Mouse (Mus musculus): ENCODE data around the gene Ccl17.

Gene Ccl17

DNA sequence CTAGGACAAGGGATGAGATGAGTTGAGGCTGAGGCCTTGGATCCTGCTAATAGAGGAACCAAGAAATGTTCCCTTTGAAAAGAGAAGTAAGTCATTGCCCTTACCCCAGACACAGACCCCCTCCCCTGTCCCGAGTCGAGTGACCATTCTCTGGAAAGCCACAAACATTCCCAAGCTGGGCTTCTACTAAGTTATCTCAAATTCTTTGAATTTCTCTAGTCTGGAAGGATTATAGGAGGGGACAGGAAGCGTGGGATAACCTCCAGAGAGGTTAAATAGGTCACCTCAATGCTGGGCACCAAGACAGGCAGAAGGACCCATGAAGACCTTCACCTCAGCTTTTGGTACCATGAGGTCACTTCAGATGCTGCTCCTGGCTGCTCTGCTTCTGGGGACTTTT is at the start of gene Ccl17:
TSS of gene Ccl17 (plus strand) at position 301 of the 400 bp plus-strand sequence.
- DNase-seq: no peak

DNA sequence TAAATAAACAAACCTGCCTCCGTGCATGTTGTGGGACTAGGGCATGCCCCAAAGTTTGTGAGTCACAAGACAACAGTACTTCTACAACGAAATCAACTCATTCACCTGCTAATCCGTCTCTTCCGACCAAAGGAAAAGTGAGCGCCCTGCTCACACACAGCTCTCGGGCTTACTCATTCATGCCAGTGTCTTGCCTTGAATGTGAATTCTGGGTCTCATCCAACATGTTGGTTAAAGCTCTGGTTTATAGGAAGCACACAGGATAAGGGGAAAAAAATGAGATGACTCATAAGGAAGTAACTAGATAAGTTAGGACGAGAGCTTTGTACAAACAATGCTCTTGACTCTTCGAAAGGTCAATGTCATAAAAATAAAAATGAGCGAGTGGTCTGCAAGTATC is 43.2 kb upstream of the Ccl17 start:
- DNase-seq: no peak

DNA sequence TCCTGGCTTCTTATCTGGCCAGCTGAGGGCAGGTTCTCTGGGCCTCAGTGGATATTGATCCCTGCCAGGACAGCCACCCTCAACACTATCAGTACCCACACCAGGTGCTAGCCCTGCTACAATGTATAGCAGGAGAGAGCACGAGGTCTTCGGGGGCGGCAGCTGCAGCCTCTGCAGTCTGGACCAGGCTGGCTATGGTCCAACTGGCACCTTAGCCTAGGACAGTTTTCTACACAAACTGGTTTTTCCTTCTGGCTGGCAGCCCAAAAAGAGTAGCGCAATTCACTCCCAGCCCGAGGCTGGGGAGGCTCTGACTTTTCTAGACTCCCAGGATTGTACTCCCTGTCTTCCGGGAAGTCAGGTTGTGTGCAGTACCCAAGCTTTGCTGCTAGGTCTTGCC is 39.3 kb upstream of the Ccl17 start:
- DNase-seq: no peak

DNA sequence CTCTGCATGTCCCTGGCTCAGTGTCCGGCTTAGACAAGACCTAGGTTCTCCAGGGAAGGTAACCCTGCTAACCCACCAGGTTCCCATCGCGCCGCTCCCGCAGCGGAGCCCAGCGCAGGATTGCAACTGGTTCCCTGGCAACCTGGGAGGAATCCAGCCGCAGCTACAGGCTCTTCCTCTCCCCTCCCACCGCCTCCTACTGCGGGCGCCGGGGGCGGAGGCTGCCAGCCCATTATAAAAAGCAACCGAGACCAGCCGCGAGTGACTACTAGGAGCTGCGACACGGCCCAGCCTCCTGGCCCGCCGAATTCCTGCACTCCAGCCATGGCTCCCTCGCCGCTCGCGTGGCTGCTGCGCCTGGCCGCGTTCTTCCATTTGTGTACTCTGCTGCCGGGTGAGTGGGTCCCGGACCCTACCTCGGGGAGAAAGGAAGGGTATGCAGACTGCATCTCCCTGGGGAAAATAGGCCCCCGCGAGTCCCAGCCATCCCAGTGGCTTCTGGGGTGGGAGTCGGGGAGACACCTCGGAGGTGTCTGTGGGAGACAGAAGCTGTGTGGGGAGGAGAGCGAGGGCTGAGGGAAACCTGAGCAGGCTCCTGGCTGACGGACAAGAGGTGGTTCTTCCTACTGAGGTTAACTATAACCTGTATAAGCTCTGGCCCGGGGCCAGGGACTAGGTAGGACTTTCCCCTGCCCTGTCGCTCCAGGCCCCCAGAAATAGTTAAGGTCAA is 38.1 kb upstream of the Ccl17 start, which contains the start of gene Cx3cl1:
TSS of gene Cx3cl1 (plus strand) at position 69 of the 730 bp plus-strand sequence.
- peak; percentile 90 for DNase-seq

DNA sequence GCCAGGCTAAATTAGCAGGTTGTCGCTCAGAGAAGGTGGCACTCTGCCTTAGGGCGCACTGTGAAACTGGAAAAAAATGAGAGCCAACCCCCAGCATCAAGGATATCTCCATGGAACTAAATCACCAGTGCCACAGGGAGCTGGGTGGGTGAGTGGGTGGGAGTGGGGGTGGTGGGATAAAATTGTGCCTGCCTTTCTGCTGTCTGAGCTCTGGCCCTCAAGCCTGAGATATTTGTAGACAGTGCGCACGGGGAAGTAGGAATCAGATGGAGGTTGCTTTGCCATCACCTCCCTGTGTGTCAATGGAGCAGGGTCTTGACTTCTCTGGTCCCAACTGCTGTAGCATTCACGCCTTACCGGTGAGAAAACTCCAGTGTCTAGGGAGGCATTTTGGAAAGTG is 37.2 kb upstream of the Ccl17 start:
- no peak for DNase-seq

DNA sequence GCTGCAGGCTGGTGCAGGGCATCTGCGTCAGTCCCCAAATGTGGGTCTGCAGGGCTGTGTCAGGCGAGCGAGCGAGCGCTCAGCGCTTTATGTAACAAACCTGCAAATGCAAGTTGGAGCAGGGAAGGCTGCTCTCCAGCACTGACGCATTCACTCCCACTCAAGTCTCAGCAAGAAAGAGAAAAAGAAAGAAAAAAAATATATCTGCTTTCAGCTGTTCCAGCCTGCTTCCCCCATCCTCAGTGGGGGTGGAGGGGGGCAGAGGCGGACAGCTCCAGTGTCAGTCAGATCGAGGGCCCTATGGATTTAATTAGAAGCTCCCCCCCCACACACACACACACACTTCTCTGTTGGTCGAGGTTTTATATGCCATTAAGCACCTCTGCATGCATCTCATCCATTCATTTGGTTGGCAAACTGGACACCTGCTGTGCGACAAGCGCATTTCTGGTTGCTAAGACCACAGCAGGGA is 36.5 kb upstream of the Ccl17 start:
- DNase-seq: peak; percentile 25

DNA sequence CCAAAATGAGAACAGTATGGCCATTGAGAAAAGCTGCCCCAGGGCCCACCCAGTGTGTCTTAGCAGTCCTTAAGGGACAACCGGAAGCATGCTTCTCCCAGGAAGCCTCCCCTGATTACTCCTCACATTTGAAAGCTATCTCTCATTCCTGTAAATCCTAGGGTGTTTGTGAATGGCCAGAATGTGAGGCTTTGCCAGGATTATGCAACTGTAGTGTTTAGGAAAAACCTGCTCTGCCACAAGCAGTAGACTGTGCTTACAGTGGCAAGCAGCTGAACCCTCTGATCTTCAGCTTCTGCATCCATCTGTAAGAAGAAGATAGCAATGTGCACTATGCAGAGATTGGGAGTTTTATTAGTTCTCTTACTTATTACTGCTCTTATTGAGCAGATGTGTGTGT is 35.7 kb upstream of the Ccl17 start:
- no peak for DNase-seq

DNA sequence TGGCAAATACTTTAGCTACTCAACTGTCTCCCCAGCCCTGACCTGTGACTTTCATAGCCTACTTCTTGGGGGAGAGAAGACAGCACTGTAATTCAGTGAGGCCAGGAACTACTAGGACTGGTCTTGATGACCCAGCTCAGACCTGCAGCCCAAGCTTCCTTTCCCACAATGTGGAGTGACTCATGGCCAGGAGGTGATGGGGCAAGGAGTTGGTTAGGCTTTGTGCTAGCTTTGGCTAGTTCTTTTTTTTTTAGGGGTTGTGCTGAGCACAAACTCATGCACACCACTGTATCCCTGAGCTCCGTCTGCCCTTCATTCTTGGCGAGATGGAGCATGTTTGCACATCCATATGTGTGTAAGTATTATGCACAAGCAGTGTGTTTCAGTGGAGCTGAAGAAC is 33.9 kb upstream of the Ccl17 start:
- no peak for DNase-seq

DNA sequence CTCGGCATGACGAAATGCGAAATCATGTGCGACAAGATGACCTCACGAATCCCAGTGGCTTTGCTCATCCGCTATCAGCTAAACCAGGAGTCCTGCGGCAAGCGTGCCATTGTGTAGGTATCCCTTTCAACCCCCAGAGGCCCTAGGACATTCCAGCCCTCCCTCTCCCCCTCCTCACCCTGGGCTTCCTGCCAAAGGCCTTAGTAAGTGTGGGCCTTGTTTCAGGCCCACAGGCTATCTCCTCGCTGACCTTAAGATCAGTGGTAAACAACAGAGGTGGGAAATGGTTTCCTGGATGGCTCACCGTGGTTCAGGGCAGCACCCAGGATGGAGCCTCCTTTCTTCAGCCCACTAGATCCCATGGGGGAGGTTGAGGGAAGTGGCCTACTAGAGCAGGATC is 32.2 kb upstream of the Ccl17 start:
- peak; percentile 31 for DNase-seq

DNA sequence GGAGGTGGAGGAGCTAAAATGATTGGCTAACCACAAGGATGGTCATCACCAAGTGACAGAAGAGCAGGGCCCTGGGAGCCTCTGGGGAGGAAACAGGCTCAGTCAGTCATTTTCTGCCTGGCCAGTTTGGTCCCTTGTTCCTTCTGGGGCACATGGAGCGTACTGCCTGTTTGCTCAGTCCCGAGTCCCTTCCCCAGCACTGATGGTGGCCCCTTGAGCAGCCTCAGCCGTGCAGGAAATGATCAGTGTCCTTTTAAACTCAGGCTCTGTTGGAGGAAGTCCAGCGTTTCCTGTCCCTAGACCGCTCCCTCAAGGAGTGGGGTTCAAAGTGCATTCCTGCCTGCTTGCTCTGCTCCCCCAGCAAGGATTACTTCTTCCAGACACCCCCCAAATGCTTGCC is 31.8 kb upstream of the Ccl17 start:
- DNase-seq: no peak

DNA sequence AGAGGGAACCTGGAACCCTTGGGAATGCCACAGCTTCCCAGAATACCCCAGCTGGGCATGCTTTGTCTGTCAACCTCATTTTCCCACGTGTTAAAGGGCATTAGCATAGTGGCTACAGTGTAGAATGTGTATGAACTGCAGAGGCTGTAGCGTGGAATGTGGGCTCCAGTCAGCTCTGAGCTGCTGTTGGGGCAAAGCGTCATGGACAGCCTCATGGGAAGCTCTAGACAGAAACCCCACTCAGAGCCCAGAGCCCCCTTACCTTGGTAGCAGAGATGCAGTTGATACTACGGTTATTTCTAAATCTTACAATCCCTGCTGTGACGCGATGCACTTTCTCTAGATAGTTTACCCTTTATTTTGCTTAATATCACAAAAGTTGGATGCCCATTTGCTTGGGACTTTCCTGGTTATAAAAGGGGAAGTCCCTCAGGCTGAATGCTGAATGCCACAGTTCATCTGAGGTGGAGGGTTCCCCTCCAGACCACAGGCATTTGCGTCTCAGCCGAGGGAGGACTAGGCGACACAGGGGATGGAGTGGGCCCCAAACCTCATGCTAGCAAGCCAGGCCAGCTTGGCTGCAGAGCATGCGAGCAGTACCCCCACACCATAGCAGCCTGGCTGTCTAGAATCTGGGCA is 31.2 kb upstream of the Ccl17 start:
- no peak for DNase-seq

DNA sequence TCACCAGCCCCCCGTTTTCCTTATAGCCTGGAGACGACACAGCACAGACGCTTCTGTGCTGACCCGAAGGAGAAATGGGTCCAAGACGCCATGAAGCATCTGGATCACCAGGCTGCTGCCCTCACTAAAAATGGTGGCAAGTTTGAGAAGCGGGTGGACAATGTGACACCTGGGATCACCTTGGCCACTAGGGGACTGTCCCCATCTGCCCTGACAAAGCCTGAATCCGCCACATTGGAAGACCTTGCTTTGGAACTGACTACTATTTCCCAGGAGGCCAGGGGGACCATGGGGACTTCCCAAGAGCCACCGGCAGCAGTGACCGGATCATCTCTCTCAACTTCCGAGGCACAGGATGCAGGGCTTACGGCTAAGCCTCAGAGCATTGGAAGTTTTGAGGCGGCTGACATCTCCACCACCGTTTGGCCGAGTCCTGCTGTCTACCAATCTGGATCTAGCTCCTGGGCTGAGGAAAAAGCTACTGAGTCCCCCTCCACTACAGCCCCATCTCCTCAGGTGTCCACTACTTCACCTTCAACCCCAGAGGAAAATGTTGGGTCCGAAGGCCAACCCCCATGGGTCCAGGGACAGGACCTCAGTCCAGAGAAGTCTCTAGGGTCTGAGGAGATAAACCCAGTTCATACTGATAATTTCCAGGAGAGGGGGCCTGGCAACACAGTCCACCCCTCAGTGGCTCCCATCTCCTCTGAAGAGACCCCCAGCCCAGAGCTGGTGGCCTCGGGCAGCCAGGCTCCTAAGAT is 30.5 kb upstream of the Ccl17 start:
- no peak for DNase-seq

DNA sequence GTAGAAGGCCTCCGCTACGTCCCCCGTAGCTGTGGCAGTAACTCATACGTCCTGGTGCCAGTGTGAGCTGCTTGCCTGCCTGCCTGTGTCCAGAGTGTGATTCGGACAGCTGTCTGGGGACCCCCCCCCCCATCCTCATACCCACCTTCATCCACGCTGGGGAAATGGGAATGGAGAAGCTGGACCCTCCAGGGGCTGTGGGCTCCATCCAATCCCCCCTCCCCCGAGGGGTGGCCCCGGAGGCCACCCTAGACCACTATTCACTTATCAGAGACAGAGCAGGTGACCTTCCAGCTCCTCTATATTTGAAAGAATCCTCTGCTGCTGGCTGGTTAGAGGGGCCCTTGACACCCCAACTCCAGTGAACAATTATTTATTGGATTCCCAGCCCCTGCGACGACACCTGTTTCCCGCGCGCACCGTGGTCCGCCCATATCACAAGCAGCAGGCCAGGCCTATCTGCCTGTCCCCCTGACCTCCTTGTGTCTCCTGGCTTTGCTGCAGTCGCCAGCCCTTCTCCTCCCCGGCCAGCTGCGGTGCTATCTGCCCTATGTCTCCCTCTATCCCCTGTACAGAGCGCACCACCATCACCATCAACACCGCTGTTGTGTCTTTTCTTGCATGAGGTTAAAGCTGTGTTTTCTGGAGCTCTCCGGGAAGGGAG is 29.6 kb upstream of the Ccl17 start:
- DNase-seq: no peak

DNA sequence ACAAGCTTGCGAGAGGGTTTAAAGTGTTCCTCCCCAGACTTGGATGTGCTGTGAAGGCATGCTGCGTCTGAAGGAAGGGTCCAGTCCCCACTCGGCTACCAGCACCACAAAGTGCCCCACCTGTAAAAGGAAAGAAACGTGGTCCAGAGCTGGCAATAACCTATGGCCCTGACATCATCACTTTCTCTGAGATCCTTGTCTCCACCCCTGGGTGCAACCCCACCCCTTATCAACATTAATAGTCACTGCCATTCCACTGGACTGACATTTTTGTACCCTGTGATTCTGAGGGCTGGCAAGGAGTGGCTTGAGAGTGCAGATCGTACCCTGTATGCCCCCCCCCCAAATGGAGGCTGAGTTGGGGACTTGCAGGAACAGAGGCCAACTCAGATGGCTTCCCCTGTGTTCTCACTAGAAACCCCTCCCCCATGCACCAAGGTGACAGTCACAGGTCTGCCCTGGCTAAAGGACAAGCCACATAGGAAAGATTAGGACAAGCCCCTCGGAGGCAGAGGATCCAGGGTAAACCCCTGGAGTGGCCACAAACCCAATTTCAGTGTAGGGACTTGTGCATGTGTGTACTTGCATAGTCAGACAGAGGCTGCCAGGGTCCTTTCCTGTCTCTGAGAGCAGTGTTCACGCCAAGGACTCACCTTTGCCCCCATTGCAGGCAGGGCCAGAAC is 29.0 kb upstream of the Ccl17 start:
- DNase-seq: no peak

DNA sequence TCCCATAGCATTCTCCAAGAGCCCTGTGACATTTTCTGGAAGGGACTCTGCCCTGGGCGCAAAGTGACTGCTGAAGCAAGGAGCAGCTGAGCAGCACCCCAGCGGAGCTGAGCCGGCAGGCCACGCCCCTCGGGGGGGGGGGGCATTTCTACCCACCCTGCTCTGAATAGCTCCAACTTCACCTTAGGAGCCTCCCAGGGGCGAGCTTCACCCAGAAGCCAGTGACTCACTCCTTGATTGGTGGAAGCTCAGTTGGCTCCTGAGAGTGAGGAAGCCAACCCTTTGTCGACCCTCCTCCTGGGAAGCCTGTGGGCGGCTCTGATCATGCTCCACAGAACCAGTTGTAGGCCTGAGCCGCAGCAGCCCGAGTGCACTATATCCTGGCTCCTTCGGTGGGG is 28.4 kb upstream of the Ccl17 start:
- DNase-seq: peak; percentile 37

DNA sequence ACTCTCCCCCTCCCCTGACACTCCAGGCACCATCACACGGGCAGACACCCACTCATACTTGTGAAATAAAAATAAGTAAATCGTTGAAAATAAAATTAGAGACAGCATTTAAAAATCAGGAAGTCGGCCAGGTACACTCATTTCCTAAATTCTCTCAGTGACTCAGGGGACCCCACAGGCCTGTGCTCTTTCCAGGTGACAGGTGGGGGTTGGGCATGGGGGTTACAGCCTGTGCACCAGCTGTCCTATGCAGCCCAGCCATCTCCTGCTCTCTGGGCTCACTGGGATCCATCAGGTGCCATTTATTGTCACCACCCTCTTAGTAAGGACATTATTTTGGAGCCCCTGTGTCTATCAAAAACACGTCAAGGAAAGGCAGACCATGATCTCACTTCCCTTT is 26.4 kb upstream of the Ccl17 start:
- DNase-seq: no peak

DNA sequence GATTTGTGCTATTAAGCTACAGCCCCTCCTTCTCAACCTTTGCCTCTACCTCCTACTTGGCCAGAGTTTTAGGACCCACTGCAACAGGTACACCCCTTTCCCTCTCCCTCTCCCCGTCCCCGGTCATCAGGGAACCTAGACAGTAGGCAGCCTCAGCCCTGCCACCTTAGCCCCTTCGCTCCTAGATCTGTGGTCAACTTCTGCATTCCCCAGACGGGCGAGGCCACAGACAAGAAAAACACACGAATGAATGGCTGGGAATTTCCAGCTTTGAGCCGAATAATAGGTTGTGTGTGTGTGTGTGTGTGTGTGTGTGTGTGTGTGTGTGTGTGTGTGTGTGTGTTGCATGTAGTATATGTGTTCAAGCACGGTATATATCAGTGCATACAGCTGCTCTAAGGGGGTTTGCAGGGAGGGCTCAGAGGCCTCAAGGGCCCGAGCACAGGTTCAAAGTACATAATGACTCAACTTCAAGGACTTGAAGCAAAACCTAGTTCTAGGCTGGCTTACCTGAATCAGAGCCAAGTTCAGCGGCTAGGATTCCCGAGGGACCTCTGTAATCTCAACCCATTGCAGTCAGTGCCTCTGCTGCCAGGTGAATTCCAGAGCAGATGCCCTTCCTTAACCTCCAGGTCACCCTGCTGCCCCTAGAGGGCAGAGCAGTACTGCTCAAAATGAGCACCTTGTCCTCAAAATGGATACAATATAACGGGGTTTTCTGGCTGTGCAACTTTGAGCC is 24.8 kb upstream of the Ccl17 start:
- DNase-seq: no peak

DNA sequence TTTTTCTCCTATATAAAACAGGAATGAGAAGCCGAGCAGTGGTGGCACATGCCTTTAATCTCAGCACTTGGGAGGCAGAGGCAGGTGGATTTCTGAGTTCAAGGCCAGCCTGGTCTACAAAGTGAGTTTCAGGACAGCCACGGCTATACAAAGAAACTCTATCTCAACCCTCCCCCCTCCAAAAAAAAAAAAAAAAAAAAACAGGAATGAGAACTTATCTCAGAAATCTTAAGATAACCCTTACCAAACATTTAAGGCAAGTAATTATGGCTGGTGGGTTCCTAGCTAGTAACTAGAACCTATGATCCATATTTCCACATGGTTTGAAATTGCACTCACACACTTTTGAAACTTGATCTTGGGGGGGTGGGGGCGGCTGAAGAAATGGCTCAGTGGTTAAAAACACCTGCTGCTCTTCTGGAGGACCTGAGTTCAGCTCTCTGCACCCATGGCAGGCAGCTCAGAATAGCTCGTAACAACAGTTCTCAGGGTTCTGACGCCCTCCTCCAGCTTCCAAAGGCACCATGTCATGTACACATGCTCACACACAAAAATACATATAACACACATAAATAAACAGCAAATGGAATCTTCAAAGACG is 24.2 kb upstream of the Ccl17 start:
- no peak for DNase-seq

DNA sequence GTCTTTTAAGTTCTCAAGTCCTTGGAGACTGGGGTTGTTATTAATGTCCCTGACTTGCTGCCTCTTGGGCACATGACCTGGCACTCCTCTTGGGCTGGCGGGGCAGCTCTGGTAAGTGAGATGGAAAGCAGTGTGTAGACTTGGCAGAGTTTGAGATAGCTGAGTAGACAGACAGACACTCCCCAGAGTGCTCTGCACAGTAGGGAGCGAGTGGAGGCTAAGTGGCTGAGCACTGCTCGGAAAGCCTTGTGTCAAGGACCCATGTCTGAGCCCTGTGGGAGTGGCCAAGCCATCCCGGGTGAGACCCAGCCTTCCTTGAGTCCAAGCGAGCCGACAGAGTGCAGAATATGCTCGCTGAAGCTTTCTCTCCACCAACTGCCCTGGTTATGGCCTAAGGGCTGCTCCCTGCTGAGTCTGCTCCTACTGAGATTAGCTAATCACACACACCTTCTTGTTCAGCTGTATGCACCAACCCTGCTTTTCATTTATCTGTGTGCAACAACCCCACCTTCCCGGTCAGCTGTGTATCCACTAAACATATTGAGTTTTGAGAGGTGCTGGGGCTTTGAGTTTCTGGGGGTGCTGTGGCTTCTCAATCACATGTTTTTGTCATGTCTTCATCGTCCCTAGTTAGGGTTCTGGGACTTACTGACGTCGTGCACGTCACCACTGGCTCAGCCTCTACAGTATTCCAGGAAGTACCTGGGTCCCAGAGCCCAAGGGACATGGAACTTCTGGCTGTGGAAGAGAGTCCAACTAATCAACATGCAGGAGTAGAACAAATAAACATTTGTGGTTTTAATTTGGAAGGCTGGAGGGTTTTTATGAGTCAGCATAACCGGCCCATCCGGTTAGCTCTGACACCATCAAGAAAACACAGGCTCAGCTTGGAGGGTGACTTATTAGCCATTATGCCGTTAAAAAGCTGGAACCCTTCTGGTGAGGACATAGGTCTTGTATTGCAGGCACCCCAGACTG is 22.4 kb upstream of the Ccl17 start:
- no peak for DNase-seq

DNA sequence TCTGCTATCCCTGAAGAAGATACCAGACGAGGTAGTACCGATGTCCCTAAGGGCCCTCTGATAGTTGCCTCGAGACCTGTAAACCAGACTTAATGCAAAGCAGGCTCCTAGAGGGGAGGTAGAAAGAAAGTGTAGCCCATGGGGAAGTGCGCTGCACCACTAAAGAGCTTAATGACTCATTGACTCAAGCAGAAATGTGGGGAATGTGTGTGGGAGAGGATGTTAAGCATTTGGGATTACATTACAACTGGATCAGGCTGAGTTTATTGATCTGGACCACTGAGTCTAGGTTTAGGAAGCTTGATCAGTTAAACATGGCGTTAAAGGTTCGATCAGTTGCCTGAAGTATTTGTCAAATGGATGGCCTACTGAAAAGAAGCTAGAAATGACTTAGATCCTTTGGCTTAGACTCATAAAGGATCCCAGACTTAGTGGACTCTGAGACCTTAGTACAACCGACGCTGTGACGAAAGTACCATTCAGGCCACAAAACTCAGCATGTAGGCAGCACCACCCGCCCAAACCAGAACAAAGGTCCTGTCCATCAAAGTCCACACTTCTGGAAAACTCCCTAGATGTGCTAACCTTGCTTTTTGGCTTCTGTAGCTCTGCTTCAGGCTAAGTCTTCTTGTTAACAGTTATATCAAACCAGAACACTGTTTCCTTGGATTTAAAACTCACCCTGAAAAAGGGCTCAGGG is 20.8 kb upstream of the Ccl17 start:
- DNase-seq: no peak

Measured in embryo, embryonic 11 days (tissue).